Mouse (Mus musculus): ENCODE measurements around the gene Atp6v0a4.

Gene Atp6v0a4

DNA sequence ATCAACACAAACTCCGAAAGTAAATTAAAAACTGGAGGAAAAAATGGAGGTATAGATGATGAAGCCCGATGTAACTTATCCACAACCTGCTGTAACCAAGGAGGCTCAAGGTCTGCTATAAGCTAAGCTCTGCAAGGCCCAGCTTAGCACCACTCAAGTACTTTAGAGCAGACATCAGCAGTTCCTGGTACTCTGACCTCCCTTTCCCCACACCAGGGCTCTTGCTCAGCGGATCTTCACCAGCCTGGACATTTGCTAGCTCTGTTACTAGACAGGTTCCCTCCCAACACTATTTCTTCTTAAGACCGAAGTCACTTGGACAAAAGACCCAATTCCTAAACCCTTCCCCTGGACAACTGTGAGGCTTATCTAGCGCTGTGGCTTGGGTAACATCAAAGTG is 496 bp upstream of the Atp6v0a4 start:
- DNase-seq (ENCODE audit: low spot score in 2 of 2): no peak

DNA sequence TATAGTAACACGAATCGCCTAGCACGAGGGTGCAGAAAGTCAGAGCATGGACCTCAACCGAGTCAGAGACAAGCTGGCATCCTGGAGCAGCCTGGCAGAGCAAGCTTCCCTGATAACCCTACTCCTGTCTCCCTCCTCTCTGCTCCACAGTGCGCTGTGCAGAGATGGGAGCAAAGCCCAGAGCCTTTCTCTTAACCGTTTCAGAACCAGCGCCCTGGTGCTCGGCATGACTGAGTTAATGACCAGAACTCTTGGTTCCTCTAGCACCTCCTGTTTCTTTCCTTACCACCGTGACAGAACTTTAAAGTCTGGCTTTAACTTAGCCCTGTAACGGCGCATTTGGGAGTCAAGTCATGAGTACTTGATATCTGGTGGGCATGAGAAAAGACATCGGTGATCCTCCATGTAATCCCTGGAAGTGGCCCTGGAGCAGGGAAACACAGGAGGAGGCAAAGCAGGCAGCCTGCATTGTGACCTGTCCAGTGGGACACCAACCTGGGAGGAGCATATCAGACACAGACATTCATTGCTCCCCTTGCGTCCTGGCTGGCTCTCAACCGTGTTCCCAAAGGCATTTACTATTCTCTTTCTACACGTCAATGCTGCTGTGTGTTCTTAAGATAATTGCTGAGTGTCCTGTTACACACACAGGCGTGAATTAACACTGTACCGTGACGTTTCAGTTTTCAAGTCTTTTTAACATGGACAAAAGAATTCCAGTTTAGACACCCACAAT is 747 bp downstream of the Atp6v0a4 start:
- no peak for DNase-seq (ENCODE audit: low spot score in 2 of 2)

DNA sequence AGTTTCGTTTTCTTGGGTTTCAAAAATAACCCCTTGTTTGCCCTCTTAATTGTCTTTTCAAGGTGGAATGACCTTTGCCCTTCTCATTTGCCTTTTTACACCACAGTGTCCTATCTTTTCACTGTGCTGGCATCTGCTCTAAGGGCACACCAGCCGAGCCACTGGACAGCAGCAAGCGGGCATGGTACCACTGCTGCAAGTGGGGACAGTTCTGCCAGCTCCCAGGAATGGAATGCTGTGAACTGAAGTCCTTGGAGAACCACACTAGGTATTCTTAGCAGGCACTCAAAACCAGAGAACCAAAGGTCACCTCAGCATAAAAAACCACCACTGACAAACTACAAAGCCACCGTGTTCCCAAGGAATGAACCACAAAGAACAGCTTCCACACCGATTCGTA is 1.6 kb downstream of the Atp6v0a4 start:
- no peak for DNase-seq (ENCODE audit: low spot score in 2 of 2)

DNA sequence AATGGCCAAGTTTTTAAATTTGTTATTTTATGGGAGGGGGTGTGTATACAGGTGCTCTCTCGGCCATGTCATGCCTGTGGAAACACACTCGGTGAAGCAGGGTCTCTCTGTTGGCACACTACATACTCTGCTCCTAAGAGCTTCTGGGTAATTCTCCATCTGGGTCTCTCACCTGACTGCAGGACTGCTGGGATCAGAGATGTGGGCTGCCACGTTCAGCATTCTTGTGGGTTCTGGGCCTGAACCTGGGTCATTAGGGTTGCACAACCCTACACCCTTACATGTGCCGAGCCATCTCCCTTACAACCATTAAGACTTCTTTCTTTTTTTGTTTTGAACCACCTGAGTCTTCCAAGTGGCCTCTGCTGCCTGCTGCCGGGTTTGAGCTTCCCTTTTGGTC is 2.5 kb downstream of the Atp6v0a4 start:
- DNase-seq (ENCODE audit: low spot score in 2 of 2): no peak

DNA sequence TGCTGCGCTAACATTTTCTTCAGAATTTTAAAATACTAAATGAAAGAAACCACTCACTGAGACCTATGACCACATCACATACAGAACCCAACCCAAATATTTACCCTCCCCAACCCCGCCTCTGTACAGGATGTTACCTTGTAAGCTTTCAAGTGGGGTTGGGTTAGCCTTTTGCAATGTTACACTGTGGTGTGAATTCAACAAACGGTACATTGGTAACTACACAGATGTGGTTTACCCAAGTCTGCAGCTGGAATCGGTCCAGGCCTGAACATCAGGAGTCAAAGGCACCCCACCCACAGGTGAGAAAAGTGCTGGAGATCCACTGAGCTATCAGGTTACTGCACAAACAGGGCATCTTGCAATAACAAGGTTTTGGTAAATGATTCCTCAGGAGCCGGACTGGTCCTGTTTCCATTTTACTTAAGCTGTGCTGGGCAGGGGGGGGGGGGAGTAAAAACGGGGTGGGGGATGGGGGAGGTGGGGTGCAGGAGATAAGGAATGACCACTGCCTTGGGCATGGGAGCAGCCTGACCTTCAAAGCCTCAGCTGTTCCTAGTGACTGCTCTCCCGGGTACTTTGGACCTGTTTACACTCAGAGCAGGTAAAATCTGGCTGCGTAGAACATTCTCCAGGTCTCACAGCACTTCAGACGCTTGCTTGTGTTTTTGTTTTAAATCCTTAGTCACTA is 3.6 kb downstream of the Atp6v0a4 start:
- DNase-seq (ENCODE audit: low spot score in 2 of 2): no peak

DNA sequence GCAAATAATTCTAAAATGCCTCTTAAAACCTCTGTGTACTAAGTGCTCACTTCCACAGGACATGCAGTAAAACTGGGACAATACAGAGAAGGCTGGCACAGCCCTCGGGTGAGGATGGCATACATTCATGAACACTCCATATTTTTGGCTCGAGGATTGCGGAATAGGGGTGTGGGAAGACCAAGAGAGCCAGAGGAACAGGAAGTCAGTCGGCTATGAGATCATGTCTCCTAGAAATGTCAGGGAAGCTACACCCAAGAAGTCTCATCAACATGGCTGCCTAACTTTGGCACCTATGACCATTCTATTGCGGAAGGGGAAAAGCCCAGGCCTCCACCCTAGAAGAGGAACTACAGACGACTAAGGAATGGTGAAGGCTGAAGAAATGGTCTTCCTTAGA is 6.0 kb downstream of the Atp6v0a4 start:
- no peak for DNase-seq (ENCODE audit: low spot score in 2 of 2)

DNA sequence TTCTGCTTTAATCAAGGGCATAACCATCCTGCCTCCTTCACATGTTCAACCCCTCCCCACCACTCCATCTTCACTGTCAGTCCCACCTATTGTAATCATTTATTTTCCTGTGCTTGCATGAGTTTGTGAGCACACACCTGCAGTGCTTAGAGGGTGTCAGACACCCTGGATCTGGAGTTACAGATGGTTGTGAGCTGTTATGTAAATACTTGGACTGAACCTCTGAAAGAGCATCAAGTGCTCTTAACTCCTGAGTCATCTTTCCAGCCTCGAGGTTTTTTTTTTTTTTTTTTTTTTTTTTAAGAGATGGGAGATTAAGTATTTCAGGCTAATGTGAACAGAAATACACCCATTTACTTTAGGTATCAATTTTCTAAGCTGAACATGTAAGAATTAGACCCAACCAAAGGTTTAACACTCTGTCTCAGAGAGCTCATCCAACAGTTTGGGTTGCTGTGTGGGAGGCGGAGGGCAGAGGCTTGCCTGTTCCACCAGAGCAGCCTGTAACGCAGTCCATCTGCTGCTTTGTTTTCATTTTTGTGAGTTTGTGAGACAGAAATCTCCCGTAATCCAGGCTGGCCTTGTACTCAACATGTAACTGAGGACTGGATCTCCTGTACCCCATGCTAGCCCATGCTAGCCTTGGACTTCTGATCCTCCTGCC is 8.1 kb downstream of the Atp6v0a4 start:
- no peak for DNase-seq (ENCODE audit: low spot score in 2 of 2)

DNA sequence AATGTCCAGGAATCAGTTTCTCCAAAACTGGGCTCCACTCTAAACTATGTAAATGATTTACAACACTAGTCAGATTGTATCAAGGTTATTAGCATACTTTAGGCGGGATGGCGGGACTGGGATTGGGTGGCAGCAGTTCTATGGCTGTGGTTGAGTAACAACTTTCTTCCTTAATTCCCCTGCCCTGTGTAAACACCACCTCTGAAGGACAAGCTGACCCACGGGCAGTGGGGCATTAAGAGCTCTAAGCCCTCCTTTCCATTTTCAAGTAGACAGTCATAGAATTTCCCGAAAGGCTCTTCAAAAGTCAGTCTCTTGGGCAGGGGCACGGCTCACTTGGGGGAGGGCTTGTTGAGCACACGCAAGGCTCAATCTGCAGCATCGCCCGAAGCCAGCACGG is 13.5 kb downstream of the Atp6v0a4 start:
- DNase-seq (ENCODE audit: low spot score in 2 of 2): no peak

DNA sequence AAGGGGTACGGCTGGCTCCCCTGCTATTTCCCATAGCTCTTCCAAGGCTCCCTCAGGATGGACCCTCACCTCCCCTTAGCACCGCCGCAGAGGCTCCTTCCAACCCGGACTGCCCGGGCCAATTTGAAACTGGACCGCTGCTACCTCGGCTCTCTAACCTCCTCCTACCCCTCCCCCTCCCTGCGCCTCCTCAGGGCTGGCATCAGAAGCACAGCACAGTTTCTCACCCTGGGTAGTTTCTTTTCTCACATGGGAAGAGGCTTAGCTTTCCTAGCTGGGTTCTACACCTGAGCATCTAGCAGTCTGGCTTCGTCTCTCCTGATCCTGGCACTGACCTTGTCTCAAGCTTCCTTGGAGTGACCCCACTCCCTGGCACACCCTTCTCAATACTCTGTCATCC is 14.5 kb downstream of the Atp6v0a4 start:
- DNase-seq (ENCODE audit: low spot score in 2 of 2): no peak

DNA sequence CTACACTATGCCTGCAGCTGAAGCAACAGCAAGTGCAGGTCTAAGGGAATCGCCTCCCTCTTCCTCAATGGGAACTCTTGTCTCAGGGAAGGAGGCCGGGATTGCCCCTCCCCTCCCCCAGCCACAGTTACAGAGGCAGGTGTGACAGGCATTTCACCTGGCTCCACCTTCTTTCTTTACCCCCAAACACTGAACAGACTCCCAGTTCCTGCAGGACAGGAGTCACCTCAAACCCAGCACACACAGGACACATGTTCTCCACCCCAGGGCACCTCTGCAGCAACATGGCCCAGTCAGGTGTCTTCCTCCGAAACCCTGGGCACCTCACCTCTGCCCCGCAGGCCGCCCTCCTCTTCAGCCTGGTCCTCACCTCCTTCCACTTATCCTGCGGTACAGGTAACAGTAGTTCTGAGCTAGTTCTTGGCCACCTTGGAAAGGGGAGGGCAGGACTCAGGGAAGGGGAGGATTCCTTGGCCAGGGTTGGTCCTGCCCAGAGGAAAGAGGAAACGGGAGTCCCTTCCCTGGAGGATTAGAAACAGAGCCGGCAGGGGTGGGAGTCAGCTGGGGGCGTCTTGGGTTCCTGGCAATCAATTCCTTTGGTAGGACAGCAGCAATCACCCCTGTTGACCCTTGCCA is 15.1 kb downstream of the Atp6v0a4 start, which contains the start of gene Tmem213:
TSS of gene Tmem213 (plus strand) at position 96 of the 636 bp plus-strand sequence.
- no peak for DNase-seq (ENCODE audit: low spot score in 2 of 2)

DNA sequence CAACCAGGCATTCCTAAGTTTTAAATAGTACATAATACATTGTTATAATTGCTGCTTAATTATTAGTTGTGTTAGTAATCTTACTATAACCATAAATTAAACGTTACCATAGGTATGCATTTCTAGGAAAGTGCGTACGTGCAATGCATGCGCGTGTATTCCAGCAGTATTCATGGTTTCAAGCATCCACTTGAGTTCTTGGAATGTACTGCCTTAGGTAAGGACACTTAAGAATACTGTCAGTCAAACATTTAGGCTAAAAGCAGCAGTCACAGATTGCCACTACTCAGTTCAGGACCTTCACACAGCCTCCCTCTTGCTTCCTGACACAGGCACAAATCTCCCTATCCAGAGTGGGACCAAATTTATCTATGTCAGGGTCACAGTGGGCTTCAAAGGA is 15.9 kb downstream of the Atp6v0a4 start:
- DNase-seq (ENCODE audit: low spot score in 2 of 2): no peak

DNA sequence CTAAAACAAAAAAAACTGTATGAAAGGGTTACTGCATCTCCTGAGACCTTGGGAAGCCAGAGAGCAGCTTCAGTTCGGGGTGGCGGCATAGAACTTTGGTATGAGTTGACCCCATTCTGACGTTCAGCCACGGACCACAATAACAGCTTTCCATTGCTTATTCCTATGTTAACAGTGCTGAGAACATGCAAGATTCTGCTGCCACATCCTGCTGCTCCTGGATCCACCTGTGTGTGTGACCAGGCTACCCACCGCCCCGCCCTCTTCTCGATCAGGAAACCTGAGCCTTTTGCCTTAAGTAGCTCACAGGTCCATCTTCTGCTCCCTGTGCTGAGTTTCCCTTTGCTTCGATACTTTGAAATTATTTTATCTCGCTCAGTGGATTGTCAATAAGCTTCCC is 18.5 kb downstream of the Atp6v0a4 start:
- no peak for DNase-seq (ENCODE audit: low spot score in 2 of 2)

DNA sequence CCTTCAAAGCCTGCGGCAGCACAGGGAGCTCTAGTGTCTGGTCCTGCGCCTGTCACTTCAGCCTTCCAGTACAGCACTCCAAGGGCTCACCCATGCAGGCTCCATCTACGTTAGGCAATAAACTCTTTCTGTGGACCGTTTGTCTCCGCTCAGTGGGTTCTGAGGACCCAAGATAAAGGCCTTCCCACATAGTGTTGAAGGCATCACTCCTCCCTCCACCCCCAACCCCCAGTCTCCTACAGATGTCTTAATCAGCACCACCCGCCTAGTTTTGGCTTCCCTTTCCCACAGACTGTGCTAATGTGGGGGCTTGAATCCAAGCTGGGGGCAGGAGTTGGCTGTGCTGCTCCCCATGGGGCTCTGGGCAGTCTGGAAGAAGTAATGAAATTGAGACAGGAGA is 20.6 kb downstream of the Atp6v0a4 start:
- no peak for DNase-seq (ENCODE audit: low spot score in 2 of 2)

DNA sequence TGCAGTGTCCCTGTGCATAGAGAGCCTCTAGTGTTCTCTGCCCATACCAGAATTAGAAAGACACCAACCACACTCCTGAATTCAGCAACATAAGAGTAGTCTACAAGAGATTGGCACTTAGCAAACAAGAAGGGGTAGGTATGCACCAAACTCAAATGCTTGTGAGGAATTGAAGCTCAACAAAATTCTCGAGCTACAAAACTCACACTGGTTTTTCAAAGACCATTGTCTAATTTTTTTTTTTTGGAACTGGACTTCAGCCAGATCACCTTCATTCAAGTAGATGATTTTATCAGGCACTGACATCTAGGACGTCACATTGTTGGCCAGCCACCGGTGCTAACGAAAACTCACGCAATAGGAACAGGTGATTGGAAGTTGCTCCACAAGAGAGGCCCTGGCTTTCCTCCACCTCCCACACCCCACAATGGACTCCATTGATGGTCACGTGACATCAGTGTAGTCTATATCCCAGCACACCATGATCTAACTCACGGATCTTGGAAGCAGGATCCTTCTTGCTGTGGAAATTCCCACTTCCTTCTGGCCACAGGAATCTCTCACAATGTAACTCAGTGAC is 22.1 kb downstream of the Atp6v0a4 start:
- DNase-seq (ENCODE audit: low spot score in 2 of 2): no peak

DNA sequence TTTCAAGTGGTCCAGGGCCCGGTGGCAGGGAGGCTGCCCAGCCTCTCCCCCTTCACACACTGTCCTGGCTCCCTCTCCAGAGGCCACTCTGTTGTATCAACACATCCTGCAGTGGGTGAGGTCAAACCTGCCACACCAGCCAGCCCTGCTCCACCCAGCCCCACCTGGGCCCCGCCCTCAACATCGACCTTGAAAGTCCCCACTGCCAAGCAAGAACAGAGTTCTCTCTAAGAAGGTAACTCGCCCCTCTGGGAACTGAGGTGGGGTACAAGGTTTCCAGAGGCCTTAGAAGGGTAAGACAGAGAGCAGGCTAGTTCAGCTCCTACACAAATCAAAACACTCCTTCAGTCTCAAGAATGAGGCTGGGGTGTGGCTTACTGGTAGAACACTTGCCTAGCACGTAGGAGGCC is 27.4 kb downstream of the Atp6v0a4 start:
- DNase-seq (ENCODE audit: low spot score in 2 of 2): no peak

DNA sequence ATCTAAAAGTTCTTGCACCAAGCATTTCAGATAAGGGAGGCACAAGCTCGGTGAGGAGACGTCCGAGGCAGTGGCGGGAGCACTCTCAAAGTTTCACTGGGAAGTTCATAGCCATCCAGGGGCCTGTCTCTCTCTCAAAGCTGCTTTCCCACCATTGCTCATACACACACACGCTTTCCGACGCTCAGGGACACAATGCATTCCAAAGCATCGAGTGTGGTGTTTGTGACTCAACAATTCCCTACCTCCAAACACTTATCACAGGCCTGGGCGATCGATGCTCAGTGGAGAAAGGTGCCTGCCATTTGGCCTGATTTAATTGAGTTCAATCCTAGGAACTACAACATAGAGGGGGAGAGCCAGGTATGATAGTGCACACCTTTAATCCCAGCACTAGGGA is 29.7 kb downstream of the Atp6v0a4 start:
- no peak for DNase-seq (ENCODE audit: low spot score in 2 of 2)

DNA sequence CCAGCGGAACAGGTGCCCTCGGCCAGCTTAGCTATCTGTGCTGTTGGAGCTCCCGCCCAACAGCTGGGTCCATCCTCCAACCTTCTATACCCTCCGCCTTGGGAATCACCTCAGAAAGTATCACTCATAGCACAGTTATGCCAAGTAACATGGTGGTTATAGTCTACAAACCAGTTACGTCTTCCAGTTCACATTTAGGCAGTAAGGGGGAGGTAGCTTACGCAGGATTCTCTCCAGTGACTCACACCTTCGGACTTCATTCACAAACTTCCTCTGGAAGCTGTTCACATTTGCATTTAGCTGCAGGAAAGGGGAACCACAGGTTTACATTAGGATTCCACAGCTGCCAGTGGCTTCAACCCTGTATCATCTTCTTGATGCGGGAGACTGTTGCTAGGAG is 31.8 kb downstream of the Atp6v0a4 start:
- DNase-seq (ENCODE audit: low spot score in 2 of 2): no peak

DNA sequence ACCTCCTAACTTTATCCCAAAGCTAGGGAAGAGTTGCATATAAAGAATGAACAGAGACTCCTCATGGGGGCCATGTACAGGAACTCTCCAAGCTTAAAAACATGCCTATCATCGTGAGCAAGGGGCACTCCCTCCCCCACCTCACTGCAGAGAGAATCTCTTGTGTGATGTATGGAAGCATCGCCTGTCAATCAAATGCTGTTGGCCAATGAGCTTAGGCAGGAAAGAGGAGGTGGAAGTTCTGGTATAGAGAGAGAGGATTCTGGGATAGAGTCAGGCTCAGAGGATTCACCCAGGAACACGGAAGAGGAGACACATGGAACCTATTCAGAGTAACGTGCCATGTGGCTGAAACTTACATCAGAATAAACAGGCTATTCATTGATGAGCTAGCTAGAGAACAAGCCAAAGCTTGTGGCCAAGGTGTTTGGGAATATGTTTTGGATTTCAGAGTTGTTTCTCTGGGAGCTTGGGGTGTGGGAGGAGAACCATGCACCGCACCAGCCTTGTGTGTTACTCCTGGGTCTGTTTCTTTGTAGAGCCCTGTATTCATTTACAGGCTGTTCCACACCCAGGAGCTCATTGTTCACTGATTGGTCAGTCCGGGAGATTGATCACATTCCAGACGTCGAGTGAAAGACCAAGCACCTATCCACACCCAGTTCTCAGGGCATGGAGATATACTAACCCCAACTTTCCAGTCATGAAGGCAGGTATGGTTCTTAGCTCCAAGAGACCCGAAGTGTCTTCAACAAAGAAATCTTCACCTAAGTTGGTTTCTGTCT is 37.0 kb downstream of the Atp6v0a4 start:
- no peak for DNase-seq (ENCODE audit: low spot score in 2 of 2)

DNA sequence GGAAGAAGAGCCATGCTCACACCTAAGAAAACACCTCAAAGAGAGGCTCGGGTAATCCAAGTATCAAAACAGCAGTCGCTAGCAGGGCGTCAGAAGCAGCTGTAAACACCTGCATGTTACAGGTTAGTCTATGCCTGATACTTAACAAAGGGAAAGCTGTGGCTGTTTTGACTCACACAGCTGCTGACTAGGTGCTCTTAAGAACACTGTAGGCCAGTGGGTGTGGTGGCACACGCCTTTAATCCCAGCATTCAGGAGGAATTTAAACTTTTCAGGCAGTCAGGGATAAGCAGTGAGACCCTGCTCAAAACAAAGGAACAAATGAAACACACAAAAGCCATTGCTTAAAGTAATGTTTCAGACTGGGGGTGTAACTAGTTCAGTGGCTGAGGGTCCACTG is 41.2 kb downstream of the Atp6v0a4 start:
- no peak for DNase-seq (ENCODE audit: low spot score in 2 of 2)

DNA sequence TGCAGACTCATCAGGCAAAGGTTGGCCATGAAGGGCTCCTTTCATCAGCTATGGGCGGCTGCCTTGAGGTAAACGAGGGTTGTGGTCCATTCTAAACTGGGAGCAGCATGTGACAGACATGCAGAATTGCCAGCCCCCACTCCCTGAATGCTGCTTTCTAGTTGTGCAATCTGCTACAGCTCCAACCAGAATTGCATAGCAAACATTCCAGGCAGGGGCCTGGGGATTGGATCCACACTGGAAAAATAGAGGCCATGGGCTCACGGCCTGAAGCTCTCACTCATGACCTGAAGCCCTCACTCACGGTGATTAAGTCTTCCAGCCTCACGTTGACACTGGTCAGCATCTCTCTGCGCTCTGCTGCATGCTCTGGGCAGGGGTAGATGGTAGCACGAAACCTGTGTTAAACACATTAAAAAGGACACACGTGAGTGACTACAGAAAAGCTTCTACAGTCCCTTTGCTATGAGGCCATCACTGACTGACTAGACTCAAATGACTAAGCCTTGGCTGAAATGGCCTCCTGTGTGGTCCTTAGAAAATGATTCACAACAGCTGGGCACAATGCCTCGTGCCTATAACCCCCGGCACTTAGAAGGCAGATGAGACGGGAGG is 42.6 kb downstream of the Atp6v0a4 start:
- no peak for DNase-seq (ENCODE audit: low spot score in 2 of 2)

DNA sequence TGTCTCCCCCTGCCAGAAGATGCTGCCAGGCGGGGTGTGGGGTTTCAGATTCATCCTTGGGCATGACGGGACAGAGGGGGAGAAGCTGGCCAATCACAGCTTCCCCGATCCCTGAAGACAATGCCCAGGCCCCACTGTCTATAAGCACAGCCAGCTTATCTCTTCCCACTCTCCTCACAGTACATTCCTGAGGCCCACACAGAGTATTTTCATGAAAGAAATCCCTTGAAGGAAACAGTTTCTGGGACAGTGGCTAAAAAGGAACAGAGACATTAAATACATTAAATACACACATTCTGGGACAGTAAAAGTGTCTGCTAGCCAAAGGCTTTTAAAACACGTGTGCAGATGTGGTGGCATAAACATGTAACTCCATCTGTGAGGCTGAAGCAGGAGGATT is 44.0 kb downstream of the Atp6v0a4 start:
- no peak for DNase-seq (ENCODE audit: low spot score in 2 of 2)

All from frontal cortex, postnatal 14 days (tissue).